Mouse (Mus musculus) layer of hippocampus, postnatal 10 days (tissue): ENCODE data around the gene Mrpl55. TPM values are rescaled to one million over a fixed set of nuclear protein-coding genes. Genes with fewer than 3 reads are reported as not detected.

ENCODE experiments used
- DNase-seq, 2 experiments: peaks; one replicate each; pipeline ENCODE4 v3.0.0; 2021; ENCODE audit warnings: low spot score in 2 of 2
- total RNA-seq, 2 experiments: library from RNA; stranded (reverse); gene quantifications; 2 replicates each; pipeline ENCODE4 v1.2.3; 2021

The Mrpl55 gene
- total RNA-seq, 2 experiments from 2014 or later, result 39.6 to 40.9 TPM

GRCm38 (mm10) chr11:59226787-59227603 is 24.7 kb downstream of the Mrpl55 start:
- no peak for DNase-seq

DNA sequence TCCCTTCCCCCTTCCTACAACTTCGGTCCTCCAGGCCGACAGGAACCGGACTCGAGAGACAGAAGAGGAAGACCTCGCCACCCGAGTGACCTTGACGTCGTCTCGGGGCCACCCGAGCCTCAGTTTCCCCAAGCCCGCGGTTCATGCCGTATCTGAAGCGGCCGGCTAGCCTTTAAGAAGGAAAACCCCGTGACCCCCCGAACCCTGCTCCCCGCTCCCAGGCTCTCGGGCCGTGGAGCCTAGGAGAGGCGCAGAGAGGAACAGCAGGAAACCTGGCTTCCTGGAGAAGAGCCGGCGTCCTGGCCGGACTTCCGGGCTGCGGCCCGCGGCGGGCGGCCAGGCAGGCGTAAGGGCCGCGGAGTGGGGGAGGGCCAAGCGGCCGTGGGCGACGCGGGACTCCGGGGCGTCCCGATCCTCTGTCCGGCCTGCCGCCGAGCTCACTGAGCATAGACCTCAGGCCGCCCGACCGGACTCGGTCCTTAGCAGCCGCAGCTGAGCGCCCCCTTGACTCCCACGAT is 25.4 kb downstream of the Mrpl55 start:
- no peak for DNase-seq

GRCm38 (mm10) chr11:59228122-59228953 is 26.1 kb downstream of the Mrpl55 start, which contains the start of gene Arf1:
Arf1 (minus strand) TSS chr11:59228270.
- peak; percentile 94 to 98 for DNase-seq

DNA sequence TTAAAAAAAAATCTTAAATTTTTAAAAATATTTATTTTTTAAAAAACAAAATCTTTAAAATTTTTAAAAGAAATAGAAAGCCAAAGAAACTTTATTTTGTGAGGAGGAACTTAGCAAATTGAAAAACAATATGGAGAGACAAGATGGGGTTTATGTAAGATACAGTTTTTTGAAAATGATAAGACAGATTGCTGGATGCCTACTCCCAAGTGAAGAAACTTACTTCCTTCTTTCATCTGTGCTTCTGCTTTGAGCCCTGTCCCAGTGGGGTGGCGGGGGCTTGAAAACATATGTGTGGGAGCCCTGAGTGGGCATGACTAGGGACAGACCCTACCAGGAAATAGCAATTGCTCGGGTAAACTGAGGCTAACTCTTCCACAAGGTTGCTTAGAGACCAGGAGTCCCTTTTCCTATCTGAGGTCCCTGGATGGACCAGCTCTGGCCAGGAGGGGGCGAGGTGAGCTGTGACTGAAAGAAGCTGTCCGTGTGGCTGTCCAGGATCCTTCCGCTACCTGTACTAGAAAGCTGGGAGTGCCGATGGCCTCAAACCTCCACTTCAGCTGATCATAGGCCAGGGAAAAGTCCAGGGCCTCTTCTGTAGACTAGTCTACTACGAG is 28.0 kb downstream of the Mrpl55 start:
- peak; percentile 57 to 70 for DNase-seq

- no peak for DNase-seq
These were observed 30.5 kb downstream of the Mrpl55 start for GRCm38 (mm10) chr11:59232797-59233196.

- peak; percentile 69 to 77 for DNase-seq
These were observed 36.5 kb downstream of the Mrpl55 start for GRCm38 (mm10) chr11:59238525-59239427.

DNA sequence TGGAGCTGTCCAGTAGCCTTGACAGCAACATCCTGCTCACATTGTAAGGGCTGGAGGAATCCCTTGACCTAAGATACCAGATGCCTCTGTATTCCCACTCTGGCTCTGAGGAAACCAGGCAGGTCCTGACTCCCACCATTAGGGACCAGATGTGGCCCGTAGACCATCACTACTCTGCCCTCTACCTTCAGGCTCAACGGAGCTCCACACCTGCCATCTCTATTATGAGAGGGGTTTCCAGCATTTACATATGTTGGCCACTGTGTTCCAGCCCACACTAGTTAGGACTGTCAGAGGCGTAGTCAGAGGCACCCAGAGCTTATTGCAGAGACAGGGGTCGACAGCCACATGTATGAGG is 37.1 kb downstream of the Mrpl55 start:
- no peak for DNase-seq

- DNase-seq, result no peak
These were observed 37.5 kb downstream of the Mrpl55 start for GRCm38 (mm10) chr11:59239796-59240195.

DNA sequence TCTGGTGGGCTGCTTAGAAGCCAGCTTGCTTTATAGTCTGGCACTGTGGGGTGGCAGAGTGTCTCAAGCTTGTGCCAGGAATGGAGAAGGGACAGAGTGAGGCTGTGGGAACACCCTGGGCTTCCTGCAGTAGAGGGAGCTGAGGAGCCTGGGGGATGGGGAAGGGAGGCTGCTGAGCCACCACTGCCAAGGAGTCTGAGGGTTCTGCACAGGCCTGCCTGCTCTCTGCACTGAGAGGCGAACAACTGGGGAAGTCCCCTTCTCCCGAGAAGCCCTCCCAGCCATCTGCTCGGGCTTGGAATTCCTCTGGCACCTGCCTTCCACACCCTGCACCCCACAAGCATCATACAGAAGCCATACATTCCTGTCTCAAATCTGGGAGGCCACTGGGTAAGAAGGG is 39.6 kb downstream of the Mrpl55 start:
- no peak for DNase-seq

- DNase-seq, result no peak
These were observed 41.6 kb downstream of the Mrpl55 start for GRCm38 (mm10) chr11:59243856-59244255.

DNA sequence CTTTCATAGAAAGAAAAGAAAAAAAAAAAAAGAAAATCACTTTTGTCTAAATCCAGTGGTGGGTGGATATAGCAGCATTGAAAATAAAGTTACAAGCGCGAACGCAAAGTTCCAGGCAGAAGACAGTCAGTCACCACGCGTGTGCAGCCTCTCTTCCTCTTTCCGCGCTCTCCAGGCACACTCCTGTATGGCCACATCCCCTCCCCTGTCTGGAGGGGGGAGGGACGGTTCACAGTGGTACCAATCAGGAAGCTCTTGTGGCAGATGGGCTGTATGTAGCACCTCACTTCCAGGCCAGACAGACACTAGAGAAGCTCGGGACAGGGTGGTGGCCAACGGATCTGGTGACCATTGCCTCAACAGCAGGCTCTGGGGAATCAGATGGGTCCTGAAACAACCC is 45.8 kb downstream of the Mrpl55 start:
- DNase-seq, result no peak

Other genes with a start within 250 kb of the Mrpl55 start
- 10 to 100 TPM; 59.3 to 61.6 TPM for gene Hist3h2a, start 247.8 kb upstream of the Mrpl55 start, total RNA-seq
- 1 to 10 TPM; 2.9 to 3.7 TPM for gene Trim17, start 247.8 kb upstream of the Mrpl55 start, total RNA-seq
- 10 to 100 TPM; 24.7 to 28.6 TPM for gene Trim11, start 224.4 kb upstream of the Mrpl55 start, total RNA-seq
- 1 to 10 TPM; 2.9 TPM for gene Obscn, start 66.1 kb upstream of the Mrpl55 start, total RNA-seq
- 10 to 100 TPM; 11.0 to 12.0 TPM for gene Iba57, start 38.7 kb upstream of the Mrpl55 start, total RNA-seq
- gene Gjc2, start 19.3 kb upstream of the Mrpl55 start, total RNA-seq, result 1 to 10 TPM; 1.8 to 2.8 TPM
- 100 to 1,000 TPM; 123 to 125 TPM for gene Guk1, start 10.3 kb upstream of the Mrpl55 start, total RNA-seq
- 10 to 100 TPM; 24.7 to 25.5 TPM for gene 2310033P09Rik, start 5.8 kb downstream of the Mrpl55 start, total RNA-seq
- 100 to 1,000 TPM; 445 to 470 TPM for gene Arf1, start 25.8 kb downstream of the Mrpl55 start, total RNA-seq
- gene Wnt3a, start 88.3 kb downstream of the Mrpl55 start, total RNA-seq, result not detected
- 1 to 10 TPM; 2.7 to 2.9 TPM for gene Wnt9a, start 104.4 kb downstream of the Mrpl55 start, total RNA-seq
- not detected for gene Prss38, start 173.2 kb downstream of the Mrpl55 start, total RNA-seq
- 10 to 100 TPM; 30.3 to 30.6 TPM for gene Jmjd4, start 247.6 kb downstream of the Mrpl55 start, total RNA-seq
- gene Snap47, start 248.7 kb downstream of the Mrpl55 start, total RNA-seq, result 100 to 1,000 TPM; 307 to 329 TPM